Mouse (Mus musculus) right cerebral cortex, adult 18-20 months (tissue): ENCODE measurements at regions not wholly inside any gene's neighbourhood (a gene's known extent, or its start where the extent isn't known, plus 50 kb on each side); places are given as distances from the start of the nearest gene placed in this dataset.
A peak's percentile ranks its signal among the peaks of the same experiment; 100 is the strongest.

Source experiments
- DNase-seq: peaks from one replicate; pipeline ENCODE4 v3.0.0; 2022; ENCODE audit warnings: mixed read lengths

- DNase-seq = no peak
These were observed 126.9 kb upstream of the Klf14 start for GRCm38 (mm10) chr6:31085760-31086108.

GRCm38 (mm10) chr6:31086283-31086682 is 127.4 kb upstream of the Klf14 start:
- no peak for DNase-seq

GRCm38 (mm10) chr6:31086798-31087360 is 128.0 kb upstream of the Klf14 start:
- no peak for DNase-seq

- DNase-seq = no peak
These were observed 128.6 kb upstream of the Klf14 start for GRCm38 (mm10) chr6:31087511-31087910.

GRCm38 (mm10) chr6:31088147-31088972 is 129.5 kb upstream of the Klf14 start:
- DNase-seq = no peak

GRCm38 (mm10) chr6:31088973-31089368 is 130.1 kb upstream of the Klf14 start:
- no peak for DNase-seq

- DNase-seq = no peak
These were observed 131.4 kb upstream of the Klf14 start for GRCm38 (mm10) chr6:31090288-31090687.

GRCm38 (mm10) chr6:31090791-31091190 is 131.9 kb upstream of the Klf14 start:
- no peak for DNase-seq

- DNase-seq = no peak
These were observed 133.4 kb upstream of the Klf14 start for GRCm38 (mm10) chr6:31092324-31092723.

GRCm38 (mm10) chr6:31092760-31093159 is 133.9 kb upstream of the Klf14 start:
- DNase-seq = no peak

GRCm38 (mm10) chr6:31095943-31096714 is 137.3 kb upstream of the Klf14 start:
- DNase-seq = peak; percentile 66

- DNase-seq = no peak
These were observed 137.9 kb upstream of the Klf14 start for GRCm38 (mm10) chr6:31096787-31097186.

- no peak for DNase-seq
These were observed 138.4 kb upstream of the Klf14 start for GRCm38 (mm10) chr6:31097254-31097653.

GRCm38 (mm10) chr6:31098106-31098505 is 139.2 kb upstream of the Klf14 start:
- DNase-seq = no peak

- no peak for DNase-seq
These were observed 141.3 kb upstream of the Klf14 start for GRCm38 (mm10) chr6:31100084-31100579.

- no peak for DNase-seq
These were observed 141.9 kb upstream of the Klf14 start for GRCm38 (mm10) chr6:31100749-31101148.

- DNase-seq = no peak
These were observed 147.4 kb upstream of the Klf14 start for GRCm38 (mm10) chr6:31106144-31106836.

- DNase-seq = no peak
These were observed 148.0 kb upstream of the Klf14 start for GRCm38 (mm10) chr6:31106856-31107359.

GRCm38 (mm10) chr6:31107360-31107759 is 148.5 kb upstream of the Klf14 start:
- DNase-seq = no peak

GRCm38 (mm10) chr6:31107916-31108685 is 149.2 kb upstream of the Klf14 start:
- no peak for DNase-seq

- no peak for DNase-seq
These were observed 150.7 kb upstream of the Klf14 start for GRCm38 (mm10) chr6:31109604-31110003.
